Mouse (Mus musculus) C2C12 (cell line): Measurements from ENCODE around the gene Tnfsf12. TPM values are rescaled to one million over a fixed set of nuclear protein-coding genes. Genes with fewer than 3 reads are reported as not detected.

Source experiments
- H3K27me3 ChIP-seq: one replicate; pipeline ENCODE4 v1.6.1; 2011; ENCODE audit not compliant: control insufficient read depth, insufficient read depth, insufficient read length
- H3K36me3 ChIP-seq: one replicate; pipeline ENCODE4 v1.6.1; 2011; ENCODE audit not compliant: control insufficient read depth, insufficient read depth
- H3K4me3 ChIP-seq: one replicate; pipeline ENCODE4 v1.5.1; 2011; ENCODE audit warnings: mild to moderate bottlenecking, control low read depth; ENCODE audit not compliant: poor library complexity, insufficient read depth, severe bottlenecking
- H3K79me2 ChIP-seq: one replicate; pipeline ENCODE4 v1.6.1; 2011; ENCODE audit not compliant: control insufficient read depth, insufficient read depth
- H3K79me3 ChIP-seq: one replicate; pipeline ENCODE4 v1.6.1; 2011; ENCODE audit warnings: low read depth, control low read depth
- H3ac ChIP-seq: one replicate; pipeline ENCODE3; 2011; ENCODE audit warnings: low read depth; ENCODE audit not compliant: control insufficient read depth, insufficient read length
- CEBPB ChIP-seq: IDR thresholded peaks from one replicate; pipeline ENCODE4 v1.6.1; 2011; ENCODE audit warnings: low read depth, mild to moderate bottlenecking, control low read depth, moderate library complexity
- CTCF ChIP-seq: IDR thresholded peaks from one replicate; pipeline ENCODE4 v1.5.1; 2011; ENCODE audit not compliant: control insufficient read depth, insufficient read depth, insufficient read length
- FOSL1 ChIP-seq: IDR thresholded peaks from one replicate; pipeline ENCODE4 v1.8.0; 2011; ENCODE audit warnings: mild to moderate bottlenecking, low read length; ENCODE audit not compliant: poor library complexity, insufficient read depth, severe bottlenecking
- MAX ChIP-seq: IDR thresholded peaks from one replicate; pipeline ENCODE4 v1.6.1; 2011; ENCODE audit warnings: mild to moderate bottlenecking, control low read depth
- MYOD1 ChIP-seq: IDR thresholded peaks from one replicate; pipeline ENCODE4 v1.6.1; 2011; ENCODE audit warnings: low read depth; ENCODE audit not compliant: control insufficient read depth, insufficient read length
- MYOG ChIP-seq: IDR thresholded peaks from one replicate; pipeline ENCODE4 v1.6.1; 2011; ENCODE audit not compliant: control insufficient read depth, insufficient read length; ENCODE audit errors: extremely low read depth
- USF1 ChIP-seq: IDR thresholded peaks from one replicate; pipeline ENCODE4 v1.6.1; 2011; ENCODE audit warnings: low read depth, mild to moderate bottlenecking, control low read depth, moderate library complexity
- polyA plus RNA-seq: library from polyadenylated mRNA; unstranded; fragments of >200 nt; fragmentation: generic; extraction: Trizol; gene quantifications from one replicate; pipeline ENCODE4 v1.2.1, GENCODE M21; 2012; ENCODE audit warnings: missing spikeins

The Tnfsf12 gene
- polyA plus RNA-seq, 1 experiment: 6.4 TPM

GRCm38 (mm10) chr11:69719423-69719822 lies 23.8 kb upstream of the Tnfsf12 start:
- Histone ChIP-seq H3ac (no peak overlapping the region), H3K27me3 (no peaks in the 10 kb centered on the region), H3K36me3 (no peaks in the 10 kb centered on the region), H3K79me3 (no peaks in the 10 kb centered on the region), H3K79me2 (no peaks in the 10 kb centered on the region), H3K4me3 (no peak overlapping the region)
- TF ChIP-seq USF1: no peak
- no peak for TF ChIP-seq FOSL1
- no peak for TF ChIP-seq MYOG
- TF ChIP-seq CTCF: no peak
- TF ChIP-seq MYOD1: no peak
- TF ChIP-seq MAX: no peak
- TF ChIP-seq CEBPB: no peak

- Histone ChIP-seq H3K4me3 (no peak overlapping the region), H3K27me3 (no peaks in the 10 kb centered on the region)
Measured at GRCm38 (mm10) chr11:69718661-69719060, 23.0 kb upstream of the Tnfsf12 start.

GRCm38 (mm10) chr11:69716953-69717352 lies 21.3 kb upstream of the Tnfsf12 start:
- Histone ChIP-seq H3ac (no peak overlapping the region), H3K27me3 (no peaks in the 10 kb centered on the region), H3K79me2 (no peaks in the 10 kb centered on the region), H3K4me3 (no peak overlapping the region), H3K36me3 (no peaks in the 10 kb centered on the region), H3K79me3 (no peaks in the 10 kb centered on the region)
- TF ChIP-seq CEBPB (no peak), CTCF (no peak), MYOD1 (no peak), MYOG (no peak), USF1 (no peak), MAX (no peak)

More at GRCm38 (mm10) chr11:69718661-69719060, 23.0 kb upstream of the Tnfsf12 start:
- TF ChIP-seq FOSL1: no peak
- no peak for TF ChIP-seq CTCF
- TF ChIP-seq CEBPB: no peak
- TF ChIP-seq MAX: no peak
- TF ChIP-seq USF1: no peak
- TF ChIP-seq MYOG: no peak
- no peak for TF ChIP-seq MYOD1
- no peaks in the 10 kb centered on the region for H3K79me2 ChIP-seq
- no peak overlapping the region for H3ac ChIP-seq
- H3K79me3 ChIP-seq: no peaks in the 10 kb centered on the region
- no peaks in the 10 kb centered on the region for H3K36me3 ChIP-seq

GRCm38 (mm10) chr11:69715929-69716328 lies 20.3 kb upstream of the Tnfsf12 start:
- Histone ChIP-seq H3K27me3 (no peaks in the 10 kb centered on the region), H3K36me3 (no peaks in the 10 kb centered on the region), H3K79me3 (no peaks in the 10 kb centered on the region), H3K79me2 (no peaks in the 10 kb centered on the region), H3K4me3 (no peak overlapping the region), H3ac (no peak overlapping the region)
- TF ChIP-seq CTCF (no peak), MYOG (no peak), MAX (no peak), CEBPB (no peak)

- no peak for TF ChIP-seq USF1
- TF ChIP-seq MAX: no peak
- TF ChIP-seq FOSL1: no peak
- TF ChIP-seq MYOG: no peak
- TF ChIP-seq CEBPB: no peak
- no peak for TF ChIP-seq MYOD1
- TF ChIP-seq CTCF: no peak
- H3K79me2 ChIP-seq: no peaks in the 10 kb centered on the region
- H3K4me3 ChIP-seq: no peak overlapping the region
- H3ac ChIP-seq: no peak overlapping the region
- no peaks in the 10 kb centered on the region for H3K79me3 ChIP-seq
- H3K36me3 ChIP-seq: no peaks in the 10 kb centered on the region
- no peaks in the 10 kb centered on the region for H3K27me3 ChIP-seq
Measured at GRCm38 (mm10) chr11:69715482-69715881, 19.8 kb upstream of the Tnfsf12 start.

DNA sequence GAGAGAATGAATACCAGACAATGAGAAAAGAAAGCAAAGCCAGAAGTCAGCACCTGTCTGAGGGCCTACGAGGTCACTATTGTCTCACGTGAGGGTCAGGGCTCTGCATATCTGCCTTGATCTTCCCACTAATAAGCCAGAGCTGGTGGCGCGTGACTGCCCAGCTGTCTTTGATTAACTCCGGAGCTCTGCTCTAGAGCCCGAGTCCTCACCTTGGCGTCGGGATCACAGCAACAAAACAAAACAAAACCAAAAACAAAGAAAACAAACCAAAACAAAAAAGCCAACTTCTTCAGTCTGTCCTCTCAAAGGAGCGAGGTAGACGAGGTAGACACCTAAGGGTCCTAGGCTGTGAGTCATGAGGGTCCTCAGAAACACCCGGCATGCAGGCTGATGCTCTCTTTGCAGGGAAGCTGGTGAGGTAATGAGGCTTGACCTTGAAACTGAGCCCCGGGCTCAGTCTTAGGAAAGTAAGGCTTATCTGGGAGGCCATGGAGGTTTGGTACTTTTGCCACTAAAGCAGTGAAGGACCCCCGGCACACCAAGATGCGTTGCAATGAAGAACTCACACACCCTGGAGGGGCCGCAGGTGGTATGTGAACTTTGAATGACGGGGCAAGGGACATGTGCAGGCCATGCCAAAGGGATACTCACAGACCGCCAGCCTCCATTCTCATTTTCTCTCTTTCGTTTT lies 19.1 kb upstream of the Tnfsf12 start:
- Histone ChIP-seq H3K79me2 (no peaks in the 10 kb centered on the region), H3ac (no peak overlapping the region), H3K4me3 (no peak overlapping the region), H3K79me3 (no peaks in the 10 kb centered on the region), H3K36me3 (no peaks in the 10 kb centered on the region), H3K27me3 (no peaks in the 10 kb centered on the region)
- TF ChIP-seq MAX: no peak
- TF ChIP-seq FOSL1: no peak
- no peak for TF ChIP-seq USF1
- TF ChIP-seq MYOD1: no peak
- TF ChIP-seq CEBPB: no peak
- TF ChIP-seq MYOG: no peak
- no peak for TF ChIP-seq CTCF
